Mouse (Mus musculus) common myeloid progenitor, adult 5-6 weeks (primary cell): Measurements from ENCODE around the gene Psen2. TPM values are rescaled to one million over a fixed set of nuclear protein-coding genes. Genes with fewer than 3 reads are reported as not detected.

ENCODE experiments used
- ATAC-seq: replicated peaks from 2 replicates; pipeline ENCODE4 v1.8.0; 2016; ENCODE audit warnings: low read depth, mild to moderate bottlenecking, moderate TSS enrichment, inconsistent platforms; ENCODE audit not compliant: poor library complexity, severe bottlenecking
- total RNA-seq: library from RNA; stranded (forward); fragments of 200-1000, 187-1606 nt; gene quantifications from 2 replicates; pipeline ENCODE4 v1.2.3, GENCODE M21; 2017

Gene Psen2
- total RNA-seq, 1 experiment from 2014 or later: 24.3 TPM

GRCm38 (mm10) chr1:180210781-180211271 is 52.4 kb downstream of the Psen2 start:
- no peak for ATAC-seq

DNA sequence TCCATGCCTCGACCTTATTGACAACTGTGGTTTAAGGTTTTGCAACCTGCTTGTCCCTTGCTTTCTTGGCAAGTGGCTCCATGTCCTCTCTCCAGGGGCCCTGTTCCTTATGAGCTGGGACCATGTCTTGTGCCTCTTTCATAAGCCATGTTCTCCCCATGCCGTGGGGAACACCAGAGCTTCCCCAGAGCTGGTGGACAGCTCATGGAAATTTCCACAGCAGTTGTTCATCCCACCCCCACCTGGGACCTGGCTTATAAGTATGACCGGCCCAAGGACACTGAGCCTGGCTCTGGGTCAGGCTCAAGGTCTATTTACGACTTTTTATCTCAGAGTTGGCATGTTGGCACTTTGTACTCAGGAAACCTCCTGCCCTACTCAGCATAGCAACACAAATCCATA is 53.2 kb downstream of the Psen2 start:
- no peak for ATAC-seq

- ATAC-seq: no peak
Observed at GRCm38 (mm10) chr1:180208370-180208769, 54.9 kb downstream of the Psen2 start.

DNA sequence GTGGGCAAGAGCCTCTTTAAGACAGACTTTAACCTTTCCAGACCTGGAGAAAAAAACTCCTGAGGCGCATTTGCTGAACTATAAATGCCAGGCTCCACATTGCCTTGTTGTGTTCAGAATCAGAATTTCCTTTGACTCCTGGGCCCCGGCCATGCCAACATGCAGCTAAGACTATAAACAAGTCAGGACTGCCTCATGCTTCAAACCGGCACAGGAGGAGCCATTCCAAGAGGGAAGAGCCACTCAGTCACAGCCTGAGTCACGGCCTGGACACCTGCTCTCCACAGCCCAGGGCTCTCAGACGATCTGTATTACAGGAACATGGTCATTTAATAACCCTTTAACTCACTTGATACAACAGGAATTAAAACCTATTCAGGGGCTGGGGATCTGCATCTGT is 62.5 kb downstream of the Psen2 start:
- no peak for ATAC-seq

- ATAC-seq: no peak
Observed at GRCm38 (mm10) chr1:180199715-180200050, 63.6 kb downstream of the Psen2 start.

GRCm38 (mm10) chr1:180198959-180199714 is 64.1 kb downstream of the Psen2 start, which contains the start of gene Coq8a:
Coq8a (minus strand) TSS chr1:180199602.
- no peak for ATAC-seq

- no peak for ATAC-seq
Observed at GRCm38 (mm10) chr1:180197956-180198355, 65.3 kb downstream of the Psen2 start.

DNA sequence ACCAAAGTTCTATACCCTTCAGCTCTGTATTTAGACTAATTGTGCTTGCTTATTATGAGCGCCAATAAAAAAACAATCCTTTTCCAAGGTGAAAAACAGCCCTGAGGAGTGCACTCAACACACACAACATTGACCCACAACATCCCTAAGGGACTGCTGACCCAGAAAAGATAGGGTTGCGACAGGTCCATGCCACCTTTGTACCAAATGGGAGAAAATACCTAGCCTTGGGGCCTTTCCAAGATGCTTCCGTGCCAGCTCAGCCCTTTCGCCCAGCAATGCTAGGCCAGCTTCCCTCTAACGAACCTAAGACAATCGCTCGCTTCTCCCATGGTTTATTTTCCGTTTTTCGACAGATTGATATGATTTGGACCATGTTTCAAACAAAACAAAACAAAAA is 66.7 kb downstream of the Psen2 start:
- ATAC-seq: no peak

DNA sequence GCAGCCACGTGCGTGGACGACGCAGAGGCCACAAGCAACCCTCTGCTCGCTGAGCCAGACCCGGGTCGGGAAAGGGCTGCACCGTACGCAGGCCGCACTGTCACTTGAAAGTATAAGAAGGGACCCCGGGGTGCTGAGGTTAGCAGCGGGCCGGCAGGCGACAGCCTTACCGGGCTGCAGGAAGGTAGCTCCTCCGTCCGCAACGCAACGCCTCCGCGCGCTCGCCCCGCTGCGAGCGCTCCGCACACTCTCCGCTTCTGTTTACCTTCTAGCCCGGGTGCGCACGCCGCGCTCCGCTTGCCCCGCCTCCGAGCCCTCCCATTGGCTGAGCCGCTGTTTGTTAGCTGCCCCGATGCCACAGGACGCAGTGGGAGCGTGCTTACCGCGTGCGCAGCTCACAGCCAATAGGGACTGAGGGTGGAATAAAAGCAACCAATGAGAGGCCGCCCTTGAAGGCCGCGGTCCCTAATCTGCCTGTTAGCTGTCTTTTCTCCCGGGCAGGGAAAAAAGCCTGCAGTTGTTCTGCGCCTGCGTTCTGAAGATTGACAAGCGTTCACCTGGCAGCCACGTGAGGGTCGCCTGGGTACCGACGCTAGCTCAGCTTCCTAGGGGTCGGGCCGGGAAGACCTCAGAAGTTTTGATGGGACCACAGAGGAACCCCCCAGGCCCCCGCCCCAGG is 67.4 kb downstream of the Psen2 start:
- peak; percentile 95 for ATAC-seq

DNA sequence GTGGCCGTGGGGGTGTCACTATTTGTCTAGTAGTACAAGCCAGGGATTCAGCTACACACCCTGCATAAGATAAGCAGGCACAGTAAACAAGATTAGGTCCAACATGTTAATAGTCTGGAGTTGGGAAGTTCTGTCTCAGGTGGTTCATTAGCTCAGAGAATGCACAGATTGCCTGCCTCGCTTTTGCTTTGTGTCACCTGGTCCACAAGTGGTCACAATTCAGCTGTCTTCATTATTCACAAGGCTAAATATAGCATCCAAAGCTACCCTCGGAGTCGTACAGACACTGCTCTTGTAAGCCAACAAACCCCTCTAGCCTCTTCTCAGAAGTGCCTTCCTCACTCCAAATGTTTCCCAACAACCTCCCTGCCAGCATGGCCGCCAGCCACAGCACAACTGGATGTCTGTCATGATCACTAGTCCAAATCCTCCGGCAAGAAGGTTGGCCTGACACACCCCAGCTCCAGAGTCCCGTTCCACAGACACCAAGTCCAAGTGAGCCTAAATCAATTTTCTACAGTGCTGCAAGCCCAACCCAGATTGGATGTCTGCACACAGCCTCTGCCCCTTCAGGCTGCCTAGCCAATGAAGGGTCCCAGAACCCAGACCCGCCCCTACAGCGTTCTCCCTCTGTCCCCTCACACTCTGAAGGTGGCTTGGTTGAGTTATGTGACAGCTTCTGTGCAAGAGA is 68.3 kb downstream of the Psen2 start:
- peak; percentile 37 for ATAC-seq

DNA sequence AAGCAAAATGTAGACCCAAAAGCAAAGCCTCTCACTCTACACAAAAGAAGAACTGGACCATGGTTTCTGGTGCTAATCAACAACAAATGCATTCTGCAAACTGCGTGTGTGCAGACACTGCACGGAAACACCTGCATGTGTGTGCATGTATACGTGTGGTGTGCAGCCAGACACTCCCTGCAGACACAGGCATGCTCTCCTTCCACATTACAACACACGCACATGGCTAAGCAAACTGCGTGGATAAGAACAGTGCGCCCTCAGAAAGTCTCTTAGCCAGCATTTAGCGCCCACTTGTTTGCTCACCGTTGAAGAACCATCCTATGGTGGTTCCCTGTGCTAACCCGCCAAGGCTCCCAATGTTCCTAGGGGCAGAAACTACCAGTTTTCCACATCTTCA is 69.2 kb downstream of the Psen2 start:
- no peak for ATAC-seq

- ATAC-seq: no peak
Observed at GRCm38 (mm10) chr1:180193391-180193935, 69.8 kb downstream of the Psen2 start.

GRCm38 (mm10) chr1:180192866-180193265 is 70.4 kb downstream of the Psen2 start:
- ATAC-seq: peak; percentile 26

- ATAC-seq: 0 out of 2 replicates have a peak, but pooled peaks have one; percentile 24
Observed at GRCm38 (mm10) chr1:180191651-180192220, 71.5 kb downstream of the Psen2 start.

DNA sequence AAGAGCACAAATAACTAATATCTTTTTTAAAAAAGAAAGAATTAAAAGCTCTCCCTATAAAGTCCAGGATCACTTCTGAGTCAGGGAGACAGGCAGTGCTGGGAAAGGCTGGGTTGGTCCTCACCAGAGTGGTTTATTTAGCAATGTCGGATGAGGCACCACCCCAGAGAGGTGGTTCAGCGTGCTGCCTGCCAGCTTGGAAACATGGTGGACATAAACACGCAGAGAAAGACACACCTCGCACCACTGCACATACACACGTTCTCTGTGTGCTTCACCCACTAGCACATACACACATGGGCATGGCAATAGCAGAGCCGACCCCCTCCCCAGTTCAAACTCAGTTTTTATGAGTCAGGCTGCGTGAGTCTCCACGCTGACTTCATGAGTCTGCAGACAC is 72.1 kb downstream of the Psen2 start:
- no peak for ATAC-seq

DNA sequence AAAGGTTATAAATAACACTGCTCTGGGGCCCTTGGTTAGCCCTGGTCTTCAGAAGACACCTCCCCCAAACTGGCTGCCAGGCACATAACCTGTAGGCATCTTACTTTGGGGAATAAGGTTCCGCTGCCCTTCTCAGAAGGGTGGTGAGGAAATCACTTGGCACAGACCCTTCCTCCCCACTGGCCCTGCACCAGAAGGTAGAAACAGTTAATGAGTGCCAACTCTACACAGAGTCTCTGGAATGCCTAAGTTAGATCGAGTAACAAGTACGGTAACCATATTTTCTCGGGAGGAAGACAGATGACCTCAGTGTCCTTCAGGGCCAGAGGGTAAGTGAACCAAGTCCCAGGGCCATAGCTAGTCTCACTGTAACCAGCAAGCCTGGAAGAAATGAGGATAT is 74.3 kb downstream of the Psen2 start:
- no peak for ATAC-seq

GRCm38 (mm10) chr1:180186371-180186770 is 76.9 kb downstream of the Psen2 start:
- no peak for ATAC-seq

DNA sequence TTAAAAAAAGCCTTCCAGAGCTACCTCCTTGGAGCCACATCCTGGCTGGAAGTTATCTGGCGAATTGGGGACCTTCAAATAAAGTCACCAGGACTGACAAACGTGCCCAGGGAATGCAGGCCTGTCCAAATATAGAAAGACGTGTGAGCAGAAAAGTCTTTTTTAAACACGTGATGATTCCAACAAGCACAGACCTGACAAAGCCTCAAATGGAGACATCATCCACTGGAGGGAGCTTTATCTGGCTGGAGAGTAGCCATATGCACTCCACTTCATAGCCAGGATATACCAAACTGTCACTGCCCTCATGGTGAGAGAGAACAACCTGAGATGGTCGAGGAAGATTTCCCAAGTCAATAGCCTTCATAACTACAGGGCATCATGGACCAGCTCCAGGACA is 77.4 kb downstream of the Psen2 start:
- ATAC-seq: no peak

DNA sequence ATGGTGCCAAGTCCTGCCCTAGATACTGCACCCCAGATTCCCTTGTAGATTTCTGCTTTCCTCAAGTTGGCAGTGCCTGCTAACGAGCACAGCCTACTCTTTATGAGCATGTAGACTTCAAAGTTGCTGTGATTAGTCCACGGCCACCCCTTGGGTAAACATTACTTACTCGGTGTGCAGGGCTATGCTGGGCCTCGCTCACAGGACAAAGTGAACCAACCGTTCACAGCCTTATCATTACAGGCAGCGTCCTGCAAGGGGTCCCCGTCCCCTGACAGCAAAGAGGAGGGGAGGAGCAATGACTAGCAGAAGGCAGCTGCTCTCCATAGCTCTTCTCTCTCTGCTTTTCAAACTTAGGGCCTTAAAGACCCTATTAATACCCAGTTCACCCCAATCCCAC is 78.5 kb downstream of the Psen2 start:
- ATAC-seq: no peak

GRCm38 (mm10) chr1:180183525-180184159 is 79.6 kb downstream of the Psen2 start:
- no peak for ATAC-seq
